In the genomic region with DNA sequence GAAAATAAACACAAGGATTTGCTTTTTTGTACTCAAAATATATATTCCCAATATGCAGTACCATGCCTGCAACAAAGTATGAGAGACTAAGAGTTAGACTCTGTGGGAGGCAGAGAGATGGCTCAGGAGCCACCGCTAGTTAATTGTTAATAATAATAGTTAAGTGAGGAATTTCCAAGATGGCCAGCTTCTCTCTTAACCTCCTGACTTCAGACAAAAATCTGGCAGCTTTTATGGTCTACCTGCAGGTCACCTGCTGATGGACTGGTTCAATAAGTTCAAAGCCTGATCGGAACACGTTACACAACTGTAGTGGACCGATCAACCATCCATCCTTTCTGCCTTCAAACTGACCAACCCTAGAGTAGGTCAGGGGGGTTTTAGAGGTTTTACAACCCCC, we compare ENCODE assay signal across 25 mouse cellular contexts.
DNase-seq lines count a peak whose midpoint lies in the region; ATAC-seq and TF ChIP-seq lines count a peak whose summit lies in the region.
"Had no signal": no experiment of that assay in that cellular context is flagged by ENCODE, and none has a peak within 500 bp of the region (broad histone marks: within the 10 kb centered on the region; RNA-seq: fewer than 3 reads in every experiment).

No protein-coding gene starts in this region.

- no peak overlapping the region for H3K9ac ChIP-seq in liver, adult 2 months (ENCODE audit: low read depth, low read length)
- no peak overlapping the region for H3K9ac ChIP-seq in liver, embryonic 11.5 days (ENCODE audit: low read depth, low read length)
- H3K9ac ChIP-seq: embryonic facial prominence, embryonic 12.5 days; forebrain, embryonic 13.5 days; forebrain, postnatal 0 days; heart, embryonic 15.5 days; hindbrain, embryonic 13.5 days had no signal

- H3K27ac ChIP-seq in liver, adult 2 months (replicated peaks; ENCODE audit: insufficient read depth, low read depth, low read length): no peak overlapping the region
- no peak overlapping the region for H3K27ac ChIP-seq in liver, embryonic 11.5 days (ENCODE audit: low read depth, low read length)
- H3K27ac ChIP-seq: embryonic facial prominence, embryonic 12.5 days; forebrain, embryonic 13.5 days; gastrocnemius, adult 2 months; heart, embryonic 15.5 days; hindbrain, embryonic 13.5 days; hindbrain, postnatal 0 days had no signal

- ATAC-seq in liver, embryonic 11.5 days (replicated peaks; ENCODE audit: low FRiP score): no peak
- ATAC-seq: CD4-positive, CD25-positive, alpha-beta regulatory T cell, adult 4 months; forebrain, embryonic 13.5 days; forebrain, postnatal 0 days; hindbrain, postnatal 0 days had no signal

- H3K9me3 ChIP-seq in liver, embryonic 11.5 days (ENCODE audit: control insufficient read depth, low read length): no peaks in the 10 kb centered on the region
- H3K9me3 ChIP-seq: embryonic facial prominence, embryonic 12.5 days; forebrain, embryonic 13.5 days; G1E; heart, embryonic 15.5 days; hindbrain, embryonic 13.5 days had no signal

- H3K36me3 ChIP-seq in liver, adult 2 months (ENCODE audit: control insufficient read depth, insufficient read depth, low read length): no peaks in the 10 kb centered on the region
- no peaks in the 10 kb centered on the region for H3K36me3 ChIP-seq in liver, embryonic 11.5 days (ENCODE audit: control insufficient read depth, insufficient read depth, low read length)
- H3K36me3 ChIP-seq: embryonic facial prominence, embryonic 12.5 days; G1E; heart, embryonic 15.5 days; hindbrain, embryonic 13.5 days had no signal

- no peaks in the 10 kb centered on the region; the same call in 1 of the 2 replicates for H3K4me1 ChIP-seq in liver, adult 2 months (ENCODE audit: control insufficient read depth, insufficient read depth, low read length)
- H3K4me1 ChIP-seq in liver, embryonic 11.5 days (replicated peaks; ENCODE audit: control insufficient read depth, insufficient read depth, low read length): no peaks in the 10 kb centered on the region
- H3K4me1 ChIP-seq: embryonic facial prominence, embryonic 12.5 days; forebrain, embryonic 13.5 days had no signal

- H3K4me3 ChIP-seq in liver, adult 2 months (ENCODE audit: insufficient read depth, low read depth, low read length): no peak overlapping the region
- H3K4me3 ChIP-seq in liver, embryonic 11.5 days (ENCODE audit: low read depth, low read length): no peak overlapping the region
- H3K4me3 ChIP-seq: embryonic facial prominence, embryonic 12.5 days; forebrain, embryonic 13.5 days; gastrocnemius, adult 2 months; heart, embryonic 15.5 days; hindbrain, embryonic 13.5 days had no signal

- DNase-seq in heart, adult 11 months: peak; percentile 61
- DNase-seq in heart, adult 8-10 months (ENCODE audit: low spot score): no peak
- peak; percentile 5 for DNase-seq in liver, adult 2 months (ENCODE audit: extremely low read depth, low read depth, low spot score)
- DNase-seq in liver, embryonic 11.5 days (ENCODE audit: low spot score): no peak
- peak; percentile 31 to 53 for DNase-seq in kidney, postnatal 36 days
- no peak for DNase-seq in gastrocnemius, adult 8-10 months (ENCODE audit: low spot score in 2 of 2)
- DNase-seq in left cerebral cortex, postnatal 36 days (ENCODE audit: low spot score in 2 of 2): no peak
- DNase-seq: adrenal gland, postnatal 10 days; B cell, adult 2 months; cerebellum, adult 11 months; cerebellum, adult 8-10 months; cerebellum, postnatal 14 days; forebrain, postnatal 0 days; gastrocnemius, adult 2 months; gastrocnemius, postnatal 36 days; heart, adult 18-20 months; heart, postnatal 14 days had no signal

- H3K4me2 ChIP-seq in liver, embryonic 11.5 days: no peak overlapping the region
- H3K4me2 ChIP-seq: embryonic facial prominence, embryonic 12.5 days; forebrain, embryonic 13.5 days; heart, embryonic 11.5 days; heart, embryonic 15.5 days; hindbrain, embryonic 13.5 days had no signal

- no peak for TF ChIP-seq CTCF in liver, adult 2 months (IDR thresholded peaks at IDR 0.05; ENCODE audit: low read depth, low read length)

- no peaks in the 10 kb centered on the region for H3K27me3 ChIP-seq in liver, adult 2 months (ENCODE audit: control insufficient read depth, insufficient read depth, low read length)
- no peaks in the 10 kb centered on the region for H3K27me3 ChIP-seq in liver, embryonic 11.5 days (replicated peaks; ENCODE audit: control insufficient read depth, insufficient read depth, low read length)
- H3K27me3 ChIP-seq: embryonic facial prominence, embryonic 12.5 days; forebrain, embryonic 13.5 days; heart, embryonic 15.5 days; hindbrain, embryonic 13.5 days had no signal

- no peaks in the 10 kb centered on the region for H3K79me2 ChIP-seq in liver, adult 2 months (ENCODE audit: control insufficient read depth, insufficient read depth, low read length)

- intact Hi-C loops in left cerebral cortex, postnatal 36 days (cut with DNase I): no loop called here

- no peak for TF ChIP-seq POLR2A in liver, adult 2 months (IDR thresholded peaks at IDR 0.05; ENCODE audit: extremely low read depth, insufficient read depth, low read length)

- whole genome bisulfite sequencing in liver, adult 2 months: 64% methylated on average over 4 of the region's 4 CpGs
- 98% methylated on average over 4 of the region's 4 CpGs for WGBS in liver, embryonic 11.5 days

Comparison
In these comparisons a context has a peak if more than half of its experiments do, and no peak if none do; other contexts are left out.
1. DNase-seq: peak in heart, adult 11 months (single experiment), liver, adult 2 months (single experiment) and kidney, postnatal 36 days (2 of 2); none in heart, adult 8-10 months (single experiment), liver, embryonic 11.5 days (single experiment), gastrocnemius, adult 8-10 months (0 of 2) and left cerebral cortex, postnatal 36 days (0 of 2).